Mouse (Mus musculus): ENCODE data around the gene Macf1. TPM values are rescaled to one million over a fixed set of nuclear protein-coding genes. Genes with fewer than 3 reads are reported as not detected.

Gene Macf1
- polyA plus RNA-seq, 1 experiment from 2014 or later: 75.6 TPM

DNA sequence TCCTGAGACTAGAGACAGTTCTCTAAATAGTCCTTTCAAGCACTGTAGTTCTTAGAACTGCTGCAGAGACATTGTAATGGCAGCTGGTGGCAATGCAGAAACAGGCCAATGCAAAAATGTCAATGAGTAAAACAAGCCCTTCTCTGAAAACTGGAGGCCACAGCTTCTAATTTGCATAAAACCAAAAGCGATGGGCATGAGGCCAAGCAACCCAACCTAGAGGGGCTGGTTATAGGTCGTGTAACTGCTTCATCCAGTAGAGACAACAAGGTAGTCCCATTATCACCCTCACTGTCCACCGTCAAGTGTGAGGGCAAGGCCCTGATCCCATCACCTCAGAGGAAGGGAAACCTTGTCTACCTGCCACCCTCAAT lies 99.5 kb downstream of the Macf1 start:
- no peak for ATAC-seq (ENCODE audit: low FRiP score)
- peaks cover 26% of the 10 kb centered on the region for H3K4me1 ChIP-seq
- WGBS: 45% methylated on average over 3 of the region's 3 CpGs
- H3K4me3 ChIP-seq (replicated peaks): no peak overlapping the region
- H3K27ac ChIP-seq: peak overlapping the region; percentile 54
- H3K4me2 ChIP-seq: no peak overlapping the region
- H3K9me3 ChIP-seq: no peaks in the 10 kb centered on the region
- H3K9ac ChIP-seq: no peak overlapping the region
- H3K36me3 ChIP-seq (replicated peaks): no peaks in the 10 kb centered on the region
- H3K27me3 ChIP-seq: no peaks in the 10 kb centered on the region

DNA sequence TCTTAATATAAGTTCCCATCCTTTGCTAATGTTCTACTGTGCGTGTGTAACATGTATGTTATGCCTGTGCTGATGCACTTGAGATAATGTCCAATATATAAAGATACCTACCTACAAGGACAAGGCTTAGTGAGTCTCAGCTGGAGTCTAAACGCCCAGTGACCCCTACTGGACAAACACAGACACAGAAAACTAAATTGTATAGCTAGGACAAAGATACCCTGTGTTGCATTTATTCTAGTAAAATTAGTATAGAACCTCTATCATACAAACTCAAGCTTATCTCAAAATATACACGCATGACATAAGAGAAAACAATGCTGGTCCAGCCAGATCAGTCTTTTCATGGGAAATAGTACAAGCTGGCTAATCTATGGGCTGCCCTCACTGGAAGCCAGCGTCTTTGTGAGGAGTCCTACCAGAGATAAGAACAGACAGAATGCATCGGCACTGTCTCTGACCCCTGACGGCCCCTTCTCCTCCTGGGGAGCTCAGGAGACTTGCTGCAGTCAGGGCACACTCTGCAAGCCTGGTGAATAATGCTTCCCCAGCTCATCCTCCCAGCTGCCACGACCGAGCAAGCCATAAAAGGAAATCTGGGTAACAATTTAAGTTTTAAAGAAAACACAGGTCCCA lies 100.0 kb downstream of the Macf1 start:
- Histone ChIP-seq H3K9me3 (no peaks in the 10 kb centered on the region), H3K9ac (no peak overlapping the region), H3K4me1 (peaks cover 23% of the 10 kb centered on the region), H3K4me3 (replicated peaks) (no peak overlapping the region), H3K27me3 (no peaks in the 10 kb centered on the region), H3K27ac (peak overlapping the region; percentile 54), H3K4me2 (no peak overlapping the region), H3K36me3 (replicated peaks) (no peaks in the 10 kb centered on the region)
- no peak for ATAC-seq (ENCODE audit: low FRiP score)
- WGBS: 40% methylated on average over 8 of the region's 8 CpGs

DNA sequence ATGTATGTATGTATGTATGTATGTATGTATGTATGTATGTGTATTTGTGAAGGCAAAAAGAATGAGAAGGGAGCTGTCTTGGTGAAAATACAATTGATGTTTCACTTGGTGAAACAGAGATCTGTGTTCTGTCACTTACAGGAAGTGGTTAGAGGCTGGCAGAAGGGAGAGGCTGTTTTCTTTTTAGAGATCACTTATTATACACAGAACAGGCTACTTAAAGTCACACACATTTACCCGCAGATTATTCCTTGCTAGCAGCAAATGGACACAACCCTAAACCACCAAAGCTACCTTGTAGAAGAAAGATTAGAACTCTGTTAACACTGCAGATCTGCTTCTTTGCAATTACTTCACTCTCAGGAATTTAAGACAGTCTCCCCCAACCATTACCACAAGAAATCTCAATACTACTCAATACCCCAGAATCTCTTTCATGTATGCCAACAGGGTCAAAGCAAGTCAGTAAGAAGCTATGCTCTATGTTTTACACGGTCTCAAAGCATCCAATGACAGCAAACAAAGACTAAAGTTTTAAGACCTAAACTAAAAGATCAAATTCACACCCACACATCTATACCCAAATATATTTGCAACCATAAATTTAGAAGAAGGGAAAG lies 106.6 kb downstream of the Macf1 start:
- Histone ChIP-seq H3K9ac (no peak overlapping the region), H3K9me3 (no peaks in the 10 kb centered on the region), H3K27ac (no peak overlapping the region), H3K27me3 (no peaks in the 10 kb centered on the region), H3K4me1 (peaks cover 23% of the 10 kb centered on the region), H3K4me2 (no peak overlapping the region), H3K36me3 (replicated peaks) (no peaks in the 10 kb centered on the region), H3K4me3 (replicated peaks) (no peak overlapping the region)
- no peak for ATAC-seq (ENCODE audit: low FRiP score)
- WGBS: 78% methylated on average over 2 of the region's 2 CpGs

DNA sequence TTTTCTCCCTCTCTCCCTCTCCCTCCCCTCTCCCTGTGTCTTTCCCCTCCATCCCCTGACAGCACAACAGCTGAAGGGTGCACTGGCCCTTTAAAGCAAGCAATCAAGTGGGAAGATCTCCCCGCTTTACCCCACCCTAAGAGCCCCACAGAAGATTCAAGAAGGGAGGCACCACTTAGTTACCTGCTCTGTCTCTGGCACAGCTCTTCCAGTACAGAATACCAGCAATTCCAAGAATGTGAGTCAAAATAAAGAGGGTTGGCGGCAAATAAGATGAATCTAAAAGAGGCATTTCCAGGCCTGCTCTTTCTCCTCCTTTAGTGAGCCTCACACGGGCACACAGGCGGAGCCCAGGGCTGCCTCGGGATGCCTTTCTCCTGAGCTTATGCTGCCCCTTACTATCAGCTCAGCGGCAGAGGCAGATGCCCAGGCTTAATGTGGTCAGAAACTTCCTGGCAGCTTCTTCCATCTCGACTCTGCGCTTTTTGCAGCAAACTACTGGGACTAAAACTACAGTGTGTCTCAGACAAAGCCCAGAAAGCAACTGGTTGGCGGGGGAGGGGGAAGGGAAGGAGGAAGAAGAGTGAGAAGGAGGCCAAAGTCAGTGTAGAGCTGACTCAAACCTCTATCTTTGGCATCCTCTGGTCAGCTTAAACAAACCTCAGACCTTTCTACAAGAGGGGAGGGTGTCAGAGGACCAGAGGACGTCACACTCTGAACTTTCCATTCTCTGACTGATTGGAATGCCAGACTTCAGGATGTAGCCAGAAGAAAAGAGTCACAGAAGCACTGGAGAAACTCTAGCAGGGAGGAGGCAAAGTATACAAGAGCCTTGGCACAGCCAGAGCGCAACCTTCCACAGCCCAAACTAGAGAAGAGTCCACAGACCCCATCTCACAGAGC lies 111.5 kb downstream of the Macf1 start:
- 3% methylated on average over 11 of the region's 11 CpGs for WGBS
- Histone ChIP-seq H3K27me3 (no peaks in the 10 kb centered on the region), H3K4me3 (replicated peaks) (peak overlapping the region; percentile 26), H3K9ac (peak overlapping the region; percentile 50), H3K36me3 (replicated peaks) (no peaks in the 10 kb centered on the region), H3K27ac (peak overlapping the region; percentile 86), H3K4me2 (peak overlapping the region; percentile 48), H3K9me3 (no peaks in the 10 kb centered on the region), H3K4me1 (peaks cover 38% of the 10 kb centered on the region)
- peak; percentile 80 for ATAC-seq (ENCODE audit: low FRiP score)

DNA sequence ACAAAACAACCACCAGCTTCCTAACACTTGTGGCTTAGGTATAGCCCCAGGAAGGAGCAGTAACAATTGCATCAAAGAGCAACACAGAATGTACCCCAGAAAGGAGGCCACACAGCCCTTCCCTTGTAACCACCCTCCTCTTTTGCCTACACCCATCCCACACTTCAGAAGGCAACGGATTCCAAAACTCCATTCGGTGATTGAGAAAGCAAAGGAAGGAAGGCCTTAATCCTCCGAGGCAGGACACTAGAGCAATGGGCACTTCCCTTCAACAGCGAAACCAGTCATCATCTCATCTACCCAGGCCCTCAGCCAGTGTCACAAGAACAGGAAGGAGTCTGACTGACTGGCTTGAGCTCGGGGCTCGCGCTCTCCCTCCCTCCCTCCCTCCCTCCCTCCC lies 112.3 kb downstream of the Macf1 start:
- ATAC-seq (ENCODE audit: low FRiP score): peak; percentile 64; the same call in 1 of the 2 replicates
- Histone ChIP-seq H3K27ac (peak overlapping the region; percentile 36; the same call in 1 of the 2 replicates), H3K9ac (no peak overlapping the region)

DNA sequence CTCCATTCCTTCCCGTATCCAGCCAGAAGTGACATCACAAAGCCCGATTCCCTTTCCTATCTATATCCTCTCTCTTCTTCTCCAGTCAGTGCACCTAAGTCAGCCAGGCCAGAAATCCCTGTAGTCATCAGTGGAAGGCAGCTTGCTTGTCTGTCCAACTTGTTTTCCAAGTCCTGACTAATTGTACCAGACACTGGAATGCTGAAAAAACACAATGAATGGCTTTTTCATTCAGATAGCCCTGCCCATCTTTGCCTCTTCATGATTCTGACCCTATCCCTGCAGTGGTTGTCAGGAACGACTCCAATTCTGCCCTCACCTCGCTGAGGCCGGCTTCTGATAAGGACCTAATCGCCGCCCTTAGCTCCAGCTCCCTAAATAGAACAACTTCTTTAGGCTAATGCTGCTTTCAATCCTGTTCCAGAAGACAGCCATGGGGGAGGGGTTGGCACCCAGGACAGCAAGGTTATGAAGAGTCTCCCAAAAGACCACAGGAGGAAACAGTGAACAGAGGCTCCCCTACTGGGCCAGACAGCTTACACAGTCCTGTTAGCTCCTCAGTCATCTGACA lies 118.8 kb downstream of the Macf1 start:
- H3K27ac ChIP-seq: no peak overlapping the region
- peaks cover 11% of the 10 kb centered on the region for H3K4me1 ChIP-seq

More for the DNA sequence above, 112.3 kb downstream of the Macf1 start:
- Histone ChIP-seq H3K4me2 (peak overlapping the region; percentile 10; the same call in 1 of the 2 replicates), H3K36me3 (replicated peaks) (no peaks in the 10 kb centered on the region), H3K9me3 (no peaks in the 10 kb centered on the region), H3K4me1 (peaks cover 38% of the 10 kb centered on the region), H3K27me3 (no peaks in the 10 kb centered on the region), H3K4me3 (replicated peaks) (no peak overlapping the region)
- WGBS: 10% methylated on average over 7 of the region's 7 CpGs

DNA sequence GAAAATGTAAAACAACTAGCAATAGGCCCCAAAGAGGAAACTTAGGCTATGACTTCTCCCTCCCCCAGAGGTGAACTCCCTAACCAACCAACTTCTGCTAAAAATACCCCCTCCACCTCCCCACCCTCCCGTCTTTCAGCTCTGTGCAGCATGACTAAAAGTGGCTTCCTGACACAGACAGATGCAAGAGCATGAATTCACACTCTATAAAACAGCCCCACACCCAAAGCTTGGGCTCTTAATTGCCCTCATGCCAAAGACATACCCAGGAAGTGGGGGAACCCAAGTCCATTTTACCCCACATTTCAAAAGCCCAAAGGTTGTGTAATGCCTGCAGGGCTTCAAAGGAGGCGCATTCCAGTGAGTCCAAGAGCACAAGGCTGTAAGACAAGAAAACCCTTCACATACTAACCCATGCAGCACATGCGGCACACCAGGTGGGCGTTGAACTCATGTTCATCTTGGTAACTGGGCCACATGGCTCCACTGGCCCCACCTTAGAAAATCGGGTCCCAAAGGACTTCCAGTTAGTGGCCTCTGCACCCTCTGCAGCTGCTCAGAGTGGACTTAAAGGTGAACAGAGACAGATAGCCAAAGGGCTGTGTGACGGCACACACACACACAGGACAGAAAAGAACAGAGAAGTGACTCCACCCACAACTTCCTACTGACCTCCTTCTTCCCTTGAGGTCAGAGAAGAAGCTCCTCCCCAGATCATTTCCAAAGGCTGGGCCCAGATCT lies 119.9 kb downstream of the Macf1 start:
- no peak overlapping the region for H3K4me3 ChIP-seq (replicated peaks)
- no peaks in the 10 kb centered on the region for H3K27me3 ChIP-seq
- H3K27ac ChIP-seq: no peak overlapping the region
- ATAC-seq (ENCODE audit: low FRiP score): no peak
- H3K9ac ChIP-seq: no peak overlapping the region
- H3K9me3 ChIP-seq: no peaks in the 10 kb centered on the region
- no peaks in the 10 kb centered on the region for H3K36me3 ChIP-seq (replicated peaks)
- 84% methylated on average over 6 of the region's 6 CpGs for WGBS
- peaks cover 11% of the 10 kb centered on the region for H3K4me1 ChIP-seq
- no peak overlapping the region for H3K4me2 ChIP-seq

More for the DNA sequence above, 118.8 kb downstream of the Macf1 start:
- Histone ChIP-seq H3K4me3 (replicated peaks) (no peak overlapping the region), H3K36me3 (replicated peaks) (no peaks in the 10 kb centered on the region), H3K9ac (no peak overlapping the region), H3K9me3 (no peaks in the 10 kb centered on the region), H3K27me3 (no peaks in the 10 kb centered on the region), H3K4me2 (no peak overlapping the region)
- 35% methylated on average over 7 of the region's 7 CpGs for WGBS
- ATAC-seq (ENCODE audit: low FRiP score): no peak

DNA sequence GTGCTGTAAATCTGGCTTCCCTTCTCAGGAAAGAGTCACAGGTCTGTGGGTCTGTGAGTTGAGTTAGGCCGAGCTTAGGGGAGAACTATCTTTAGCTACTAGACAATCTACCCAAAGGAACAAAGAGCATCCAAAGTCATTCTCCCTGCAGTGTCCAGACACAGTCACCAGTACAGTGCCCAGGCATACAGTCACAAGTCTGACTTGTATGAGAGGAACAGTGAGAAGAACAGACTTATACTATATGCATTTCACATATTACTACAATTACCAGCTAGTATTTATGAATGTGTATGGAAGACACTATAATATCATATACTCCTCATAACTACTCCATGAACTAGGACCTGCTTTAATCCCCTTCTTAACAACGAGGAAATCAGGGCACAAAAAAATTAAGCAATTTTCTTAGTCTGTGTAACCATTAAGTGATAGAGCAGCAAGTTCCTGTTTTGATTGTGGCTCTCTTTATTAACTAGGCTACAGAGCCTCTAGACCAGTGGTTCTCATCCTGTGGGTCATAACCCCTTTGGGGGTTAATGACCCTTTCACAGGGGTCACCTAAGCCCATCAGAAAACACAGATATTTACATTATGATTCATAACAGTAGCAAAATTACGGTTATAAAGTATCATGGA lies 121.9 kb downstream of the Macf1 start:
- WGBS: 86% methylated on average over 3 of the region's 3 CpGs
- ATAC-seq (ENCODE audit: low FRiP score): no peak

DNA sequence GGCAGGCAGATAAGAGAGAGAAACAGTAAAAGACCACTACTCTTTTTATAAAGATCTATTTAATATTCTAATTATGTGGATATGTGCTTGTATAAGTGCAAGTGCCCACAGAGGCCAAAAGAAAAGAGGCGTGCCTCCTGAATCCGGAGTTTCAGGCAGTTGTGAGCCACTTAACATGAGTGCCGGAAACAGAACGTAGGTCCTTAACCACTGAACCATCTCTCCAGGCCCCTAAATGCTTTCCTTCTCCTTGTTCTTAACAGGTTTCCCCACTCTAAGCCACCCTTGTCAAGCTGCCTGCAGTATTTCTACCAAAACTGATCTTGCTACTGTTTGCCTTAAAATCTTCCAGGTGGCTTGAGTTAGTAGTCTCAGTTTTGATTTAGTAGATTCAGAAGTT lies 123.3 kb downstream of the Macf1 start:
- no peak overlapping the region for H3K9ac ChIP-seq
- no peak overlapping the region for H3K27ac ChIP-seq
- 79% methylated on average over 4 of the region's 4 CpGs for WGBS
- H3K9me3 ChIP-seq: no peaks in the 10 kb centered on the region
- peaks cover 11% of the 10 kb centered on the region for H3K4me1 ChIP-seq
- no peaks in the 10 kb centered on the region for H3K36me3 ChIP-seq (replicated peaks)
- H3K4me2 ChIP-seq: no peak overlapping the region
- ATAC-seq (ENCODE audit: low FRiP score): no peak
- H3K4me3 ChIP-seq (replicated peaks): no peak overlapping the region
- no peaks in the 10 kb centered on the region for H3K27me3 ChIP-seq

More for the DNA sequence above, 121.9 kb downstream of the Macf1 start:
- no peak overlapping the region for H3K4me2 ChIP-seq
- H3K27ac ChIP-seq: no peak overlapping the region
- H3K27me3 ChIP-seq: no peaks in the 10 kb centered on the region
- H3K9me3 ChIP-seq: no peaks in the 10 kb centered on the region
- no peak overlapping the region for H3K9ac ChIP-seq
- no peaks in the 10 kb centered on the region for H3K36me3 ChIP-seq (replicated peaks)
- no peak overlapping the region for H3K4me3 ChIP-seq (replicated peaks)
- peaks cover 11% of the 10 kb centered on the region for H3K4me1 ChIP-seq

DNA sequence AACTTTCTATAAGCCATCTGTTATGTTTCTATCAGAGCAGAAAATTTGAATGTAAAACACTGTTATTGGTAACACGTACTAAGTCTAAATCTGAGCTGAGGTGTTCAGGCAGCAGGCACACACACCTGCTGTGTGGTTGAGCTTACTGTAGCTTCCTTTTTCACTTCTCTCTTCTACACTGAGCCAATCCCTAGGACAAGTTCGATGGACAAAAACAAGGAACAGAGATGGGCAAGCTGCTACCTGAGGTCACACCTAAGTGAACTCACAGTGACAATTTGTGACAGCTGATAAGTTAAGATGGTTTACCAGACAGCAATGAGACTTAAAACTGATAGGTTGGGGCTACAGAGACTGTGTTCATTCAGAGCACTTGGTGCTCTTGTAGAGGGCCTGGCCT lies 125.7 kb downstream of the Macf1 start:
- no peak for ATAC-seq (ENCODE audit: low FRiP score)
- WGBS: 93% methylated on average over 2 of the region's 2 CpGs
- H3K4me2 ChIP-seq: no peak overlapping the region
- H3K9me3 ChIP-seq: no peaks in the 10 kb centered on the region
- no peaks in the 10 kb centered on the region for H3K36me3 ChIP-seq (replicated peaks)
- H3K4me1 ChIP-seq: no peaks in the 10 kb centered on the region
- H3K27me3 ChIP-seq: no peaks in the 10 kb centered on the region
- no peak overlapping the region for H3K27ac ChIP-seq
- no peak overlapping the region for H3K9ac ChIP-seq
- no peak overlapping the region for H3K4me3 ChIP-seq (replicated peaks)

DNA sequence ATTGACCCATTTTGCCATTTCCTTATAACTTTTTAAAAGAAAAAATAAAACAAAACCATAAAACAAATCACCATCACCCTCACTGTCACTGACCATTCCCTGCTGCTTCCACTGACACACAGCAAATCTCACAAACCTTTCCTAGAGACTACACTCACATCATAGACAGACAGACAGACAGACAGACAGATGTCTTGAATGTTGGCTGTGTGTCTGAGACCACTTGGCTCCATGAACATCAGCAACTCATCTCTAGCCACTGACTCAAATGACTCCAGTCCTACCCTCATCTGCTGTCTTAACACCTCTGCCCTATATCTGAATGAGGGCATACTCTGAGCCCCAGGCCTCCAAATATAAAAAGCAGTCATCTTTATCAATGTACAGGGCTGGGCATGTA lies 128.9 kb downstream of the Macf1 start:
- no peak for ATAC-seq (ENCODE audit: low FRiP score)
- H3K9me3 ChIP-seq: no peaks in the 10 kb centered on the region

More for the DNA sequence above, 128.9 kb downstream of the Macf1 start:
- Histone ChIP-seq H3K9ac (no peak overlapping the region), H3K4me1 (peaks cover 4% of the 10 kb centered on the region), H3K27me3 (no peaks in the 10 kb centered on the region), H3K27ac (no peak overlapping the region), H3K4me3 (replicated peaks) (no peak overlapping the region), H3K36me3 (replicated peaks) (0 out of 2 replicates have a peak, but pooled peaks cover 4% of the 10 kb centered on the region), H3K4me2 (no peak overlapping the region)
